28 mouse cellular contexts compared by ENCODE assay signal in genomic region chr11:54604415-54604814, GRCm38 (mm10).
"Had no signal": no experiment of that assay in that cellular context is flagged by ENCODE, and none has a peak within 500 bp of the region (broad histone marks: within the 10 kb centered on the region; RNA-seq: fewer than 3 reads in every experiment).

No protein-coding gene starts in this region.

- H3K27ac ChIP-seq: limb, embryonic 10.5 days; limb, embryonic 12.5 days; limb, embryonic 13.5 days; limb, embryonic 15.5 days; liver, embryonic 12.5 days; liver, embryonic 13.5 days; liver, embryonic 14.5 days; liver, embryonic 15.5 days; lung, embryonic 15.5 days; macrophage; midbrain, embryonic 10.5 days; midbrain, embryonic 12.5 days; midbrain, embryonic 13.5 days; midbrain, embryonic 15.5 days had no signal

- H3K9ac ChIP-seq: limb, embryonic 12.5 days; limb, embryonic 13.5 days; limb, embryonic 15.5 days; liver, embryonic 12.5 days; liver, embryonic 13.5 days; liver, embryonic 14.5 days; liver, embryonic 15.5 days; liver, postnatal 0 days; lung, embryonic 14.5 days; lung, embryonic 15.5 days; midbrain, embryonic 12.5 days; midbrain, embryonic 13.5 days; midbrain, embryonic 15.5 days had no signal

- H3K27me3 ChIP-seq: limb, embryonic 12.5 days; limb, embryonic 13.5 days; limb, embryonic 15.5 days; liver, embryonic 12.5 days; liver, embryonic 13.5 days; liver, embryonic 15.5 days; lung, embryonic 15.5 days; megakaryocyte, embryonic 14.5 days; midbrain, embryonic 12.5 days; midbrain, embryonic 13.5 days; midbrain, embryonic 15.5 days had no signal

- DNase-seq: left cerebral cortex, postnatal 4 days; liver; liver, embryonic 13.5 days; liver, postnatal 0 days; lung, adult 18-20 months; lung, embryonic 14.5 days; lung, postnatal 10 days; lung, postnatal 14 days; lung, postnatal 36 days; lung, postnatal 4 days; midbrain, embryonic 14.5 days had no signal

- H3K4me3 ChIP-seq: limb, embryonic 10.5 days; limb, embryonic 12.5 days; limb, embryonic 13.5 days; limb, embryonic 15.5 days; liver, embryonic 12.5 days; liver, embryonic 13.5 days; liver, embryonic 15.5 days; lung, embryonic 15.5 days; megakaryocyte, embryonic 14.5 days; midbrain, embryonic 10.5 days; midbrain, embryonic 12.5 days; midbrain, embryonic 13.5 days; midbrain, embryonic 15.5 days; myocyte had no signal

- H3K4me2 ChIP-seq: limb, embryonic 12.5 days; limb, embryonic 13.5 days; limb, embryonic 15.5 days; liver, embryonic 11.5 days; liver, embryonic 12.5 days; liver, embryonic 13.5 days; liver, embryonic 15.5 days; lung, embryonic 14.5 days; lung, embryonic 15.5 days; midbrain, embryonic 11.5 days; midbrain, embryonic 12.5 days; midbrain, embryonic 13.5 days; midbrain, embryonic 15.5 days had no signal

- H3K36me3 ChIP-seq: limb, embryonic 10.5 days; limb, embryonic 12.5 days; limb, embryonic 13.5 days; limb, embryonic 15.5 days; liver, embryonic 13.5 days; liver, embryonic 15.5 days; lung, embryonic 15.5 days; midbrain, embryonic 10.5 days; midbrain, embryonic 12.5 days; midbrain, embryonic 13.5 days; midbrain, embryonic 15.5 days had no signal

- H3K4me1 ChIP-seq: limb, embryonic 10.5 days; limb, embryonic 12.5 days; limb, embryonic 13.5 days; limb, embryonic 15.5 days; lung, embryonic 15.5 days; midbrain, embryonic 10.5 days; midbrain, embryonic 12.5 days had no signal

- H3K9me3 ChIP-seq: limb, embryonic 10.5 days; limb, embryonic 12.5 days; limb, embryonic 13.5 days; limb, embryonic 15.5 days; liver, embryonic 12.5 days; liver, embryonic 13.5 days; liver, embryonic 15.5 days; lung, embryonic 15.5 days; megakaryocyte, embryonic 14.5 days; midbrain, embryonic 10.5 days; midbrain, embryonic 12.5 days; midbrain, embryonic 13.5 days; midbrain, embryonic 15.5 days had no signal
